Mouse (Mus musculus) embryonic facial prominence, embryonic 12.5 days (tissue): Measurements from ENCODE around the gene Bsn. TPM values are rescaled to one million over a fixed set of nuclear protein-coding genes. Genes with fewer than 3 reads are reported as not detected.
A peak's percentile ranks its signal among the peaks of the same experiment; 100 is the strongest.

ENCODE experiments used
- ATAC-seq: fragments of 200-750 bp; cut with Nextera tagmentation; 2 replicates; pipeline ENCODE4 v1.8.0; 2017; ENCODE audit not compliant: insufficient number of reproducible peaks, insufficient read depth, low FRiP score, low TSS enrichment
- H3K27ac ChIP-seq: fragments of 300-500 bp; sonication (generic); 2 replicates; pipeline ENCODE4 v1.5.1; 2016; ENCODE audit warnings: mild to moderate bottlenecking
- H3K27me3 ChIP-seq: fragments of 300-500 bp; sonication (generic); 2 replicates; pipeline ENCODE4 v1.6.1; 2016; ENCODE audit warnings: mild to moderate bottlenecking, moderate library complexity
- H3K36me3 ChIP-seq: fragments of 300-500 bp; sonication (generic); 2 replicates; pipeline ENCODE4 v1.6.1; 2016; ENCODE audit warnings: mild to moderate bottlenecking
- H3K4me1 ChIP-seq: fragments of 300-500 bp; sonication (generic); 2 replicates; pipeline ENCODE4 v1.6.1; 2016
- H3K4me2 ChIP-seq: fragments of 300-500 bp; sonication (generic); replicated peaks from 2 replicates; pipeline ENCODE4 v1.6.1; 2016; ENCODE audit warnings: mild to moderate bottlenecking, moderate library complexity
- H3K4me3 ChIP-seq: fragments of 300-500 bp; sonication (generic); 2 replicates; pipeline ENCODE4 v1.5.1; 2016; ENCODE audit warnings: mild to moderate bottlenecking
- H3K9ac ChIP-seq: fragments of 300-500 bp; sonication (generic); 2 replicates; pipeline ENCODE4 v1.6.1; 2016; ENCODE audit warnings: mild to moderate bottlenecking, moderate library complexity
- H3K9me3 ChIP-seq: fragments of 300-500 bp; sonication (generic); 2 replicates; pipeline ENCODE4 v1.6.1; 2016; ENCODE audit warnings: mild to moderate bottlenecking, moderate library complexity
- WGBS: fragments of 180-500 bp; shearing (Covaris S2); methylation state at CpG from one replicate; pipeline ENCODE4 v1.1.7; 2016; 5-methylcytosine and 5-hydroxymethylcytosine counted together
- polyA plus RNA-seq: library from polyadenylated mRNA; unstranded; fragments of >200 nt; fragmentation: Nextera tagmentation; extraction: Ambion mirVana; gene quantifications from 2 replicates; pipeline ENCODE4 v1.2.1, GENCODE M21; 2016

Bsn gene
- polyA plus RNA-seq, 1 experiment from 2014 or later, result 1.1 TPM

DNA sequence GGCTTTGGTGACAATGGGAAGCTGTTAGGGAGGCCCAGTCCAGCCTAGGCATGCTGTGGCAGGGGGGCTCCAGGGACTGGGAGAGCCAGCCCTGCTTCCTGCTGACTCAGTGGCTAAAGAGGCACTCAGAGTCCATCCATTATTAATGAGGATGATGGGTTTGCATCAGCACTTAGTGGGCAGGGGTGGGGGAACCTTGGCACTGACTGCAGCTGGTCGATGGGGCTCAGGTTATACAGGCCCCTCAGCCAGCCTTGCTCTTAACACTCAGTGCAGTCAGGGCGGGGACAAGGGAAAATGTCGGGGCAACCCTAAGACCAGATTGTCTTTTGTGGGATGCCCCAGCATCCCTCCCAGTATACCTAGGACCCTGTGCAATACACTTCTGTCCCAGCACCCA, 128.0 kb downstream of the Bsn start:
- H3K4me1 ChIP-seq, result no peaks in the 10 kb centered on the region
- ATAC-seq, result peak; percentile 41; the same call in 1 of the 2 replicates
- no peak overlapping the region for H3K4me3 ChIP-seq
- no peak overlapping the region for H3K4me2 ChIP-seq
- no peaks in the 10 kb centered on the region for H3K9me3 ChIP-seq
- 91% methylated on average over 3 of the region's 3 CpGs for WGBS
- H3K36me3 ChIP-seq, result peaks cover 80% of the 10 kb centered on the region
- H3K27me3 ChIP-seq, result no peaks in the 10 kb centered on the region
- no peak overlapping the region for H3K9ac ChIP-seq
- no peak overlapping the region for H3K27ac ChIP-seq

DNA sequence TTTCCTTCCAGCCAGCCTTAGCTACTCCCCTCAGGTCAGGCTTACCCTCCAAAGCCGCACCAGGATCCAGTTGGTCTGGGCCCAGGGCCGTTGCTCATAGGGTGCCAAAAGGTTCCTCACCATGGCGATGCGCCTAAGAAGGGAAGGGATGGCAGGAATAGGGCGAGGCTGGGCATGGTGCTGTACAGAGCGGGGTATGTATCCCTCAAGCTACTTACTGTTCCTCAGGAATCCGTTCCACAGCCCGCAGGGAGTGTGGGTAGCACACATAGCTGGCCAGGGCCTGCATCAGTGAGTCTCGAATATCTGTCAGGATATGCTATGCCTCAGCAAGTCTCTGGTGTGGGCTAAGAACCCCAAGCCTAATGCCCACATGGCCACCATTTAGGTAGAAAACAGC, 131.9 kb downstream of the Bsn start:
- Histone ChIP-seq H3K4me2 (no peak overlapping the region), H3K27me3 (no peaks in the 10 kb centered on the region), H3K4me1 (peaks cover 3% of the 10 kb centered on the region; the same call in 1 of the 2 replicates), H3K4me3 (no peak overlapping the region), H3K9me3 (no peaks in the 10 kb centered on the region), H3K27ac (no peak overlapping the region), H3K36me3 (peaks cover 85% of the 10 kb centered on the region), H3K9ac (no peak overlapping the region; the same call in 1 of the 2 replicates)
- ATAC-seq, result no peak
- 91% methylated on average over 9 of the region's 9 CpGs for WGBS

DNA sequence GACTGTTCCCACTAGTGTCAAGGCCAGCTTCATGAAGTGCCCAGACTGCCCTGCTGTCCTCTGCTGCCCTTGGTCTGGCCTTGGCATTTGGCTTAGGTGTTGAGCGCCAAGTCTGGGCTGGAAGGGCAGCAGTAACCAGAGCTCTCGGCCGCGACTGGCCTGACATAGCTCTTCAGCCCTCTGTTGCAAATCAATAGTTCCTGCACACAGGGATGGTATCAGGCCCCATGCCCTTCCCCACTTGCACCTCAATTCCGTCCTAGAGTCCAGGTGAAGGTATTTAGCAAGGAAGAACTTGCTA, 133.0 kb downstream of the Bsn start:
- Histone ChIP-seq H3K4me3 (no peak overlapping the region), H3K27me3 (no peaks in the 10 kb centered on the region), H3K4me2 (no peak overlapping the region), H3K9me3 (no peaks in the 10 kb centered on the region), H3K36me3 (peaks cover 77% of the 10 kb centered on the region), H3K4me1 (peaks cover 9% of the 10 kb centered on the region), H3K27ac (no peak overlapping the region), H3K9ac (no peak overlapping the region)
- no peak for ATAC-seq
- WGBS, result 91% methylated on average over 5 of the region's 5 CpGs

DNA sequence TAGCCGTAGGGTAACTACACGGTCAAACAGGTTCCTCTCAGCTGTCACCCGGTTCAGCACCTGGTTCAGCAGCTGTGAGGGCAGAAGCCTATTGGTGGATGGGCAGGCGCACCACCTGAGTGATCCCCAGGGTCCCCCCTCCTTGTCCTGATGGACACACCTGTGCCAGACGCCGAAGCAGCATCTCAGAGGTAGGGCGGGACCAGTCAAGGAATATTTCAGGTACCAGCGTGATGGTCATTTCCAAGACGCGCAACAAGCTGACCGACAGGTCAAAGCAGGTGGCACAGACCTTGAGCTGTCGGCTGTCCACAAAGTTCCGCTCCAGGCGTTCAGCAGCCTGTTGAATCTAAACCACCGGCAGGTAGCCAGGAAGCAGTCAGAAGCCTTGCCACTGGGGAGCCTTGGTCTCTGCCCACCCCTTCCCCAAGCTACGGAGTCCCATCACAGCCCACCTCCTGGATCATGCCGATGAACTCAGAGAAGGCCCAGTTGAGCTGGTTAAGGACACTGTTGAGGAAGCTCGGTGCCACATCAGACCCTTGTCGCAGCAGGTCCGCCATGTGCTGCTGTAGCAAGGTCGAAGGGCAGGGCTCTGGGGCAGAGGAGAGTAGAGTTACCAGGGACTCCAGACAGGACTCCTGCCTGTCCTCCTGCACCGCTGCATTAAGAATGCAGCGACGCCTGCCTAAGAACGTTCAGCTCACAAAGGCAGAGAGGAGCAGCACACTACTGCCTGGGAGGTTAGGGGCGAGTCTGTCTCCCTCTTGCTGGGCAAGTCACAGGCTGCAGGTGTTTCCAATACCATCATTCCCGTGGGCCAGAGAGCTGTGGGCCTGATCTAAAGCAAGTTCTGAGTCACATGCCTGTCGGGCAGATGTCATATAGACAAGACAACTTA, 133.6 kb downstream of the Bsn start:
- Histone ChIP-seq H3K27me3 (no peaks in the 10 kb centered on the region), H3K9me3 (no peaks in the 10 kb centered on the region), H3K4me3 (no peak overlapping the region), H3K27ac (no peak overlapping the region), H3K4me1 (peaks cover 9% of the 10 kb centered on the region), H3K4me2 (no peak overlapping the region), H3K9ac (no peak overlapping the region), H3K36me3 (peaks cover 77% of the 10 kb centered on the region)
- WGBS, result 74% methylated on average over 28 of the region's 28 CpGs
- no peak for ATAC-seq

- Histone ChIP-seq H3K36me3 (peaks cover 81% of the 10 kb centered on the region), H3K4me2 (no peak overlapping the region)
- WGBS, result 82% methylated on average over 6 of the region's 6 CpGs
Measured at GRCm38 (mm10) chr9:108055661-108056237, 134.4 kb downstream of the Bsn start.

DNA sequence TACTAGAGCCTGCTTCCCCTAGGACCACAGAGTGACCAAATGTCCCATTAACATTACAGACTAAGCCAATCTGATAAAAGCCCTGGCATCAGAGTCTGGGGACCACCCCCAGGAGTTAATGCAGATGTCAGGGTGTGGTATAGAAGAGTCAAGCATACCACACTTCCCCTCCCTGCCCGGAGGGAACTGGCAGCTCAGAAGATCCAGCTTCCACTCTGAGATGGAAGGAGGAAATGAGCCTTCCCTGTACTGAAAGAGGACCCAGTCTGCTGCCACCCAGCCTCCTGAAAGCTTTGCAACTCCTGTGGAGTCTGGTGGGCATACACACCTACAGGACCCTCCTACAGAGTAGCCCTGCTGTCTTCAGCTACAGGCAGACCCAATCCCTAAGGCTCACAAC, 135.1 kb downstream of the Bsn start:
- Histone ChIP-seq H3K9ac (no peak overlapping the region), H3K36me3 (peaks cover 80% of the 10 kb centered on the region), H3K9me3 (no peaks in the 10 kb centered on the region), H3K4me3 (no peak overlapping the region), H3K4me2 (no peak overlapping the region), H3K27me3 (no peaks in the 10 kb centered on the region), H3K4me1 (peaks cover 14% of the 10 kb centered on the region), H3K27ac (no peak overlapping the region)
- 83% methylated on average over 1 of the region's 1 CpGs for WGBS
- no peak for ATAC-seq

More at GRCm38 (mm10) chr9:108055661-108056237, 134.4 kb downstream of the Bsn start:
- ATAC-seq, result no peak
- H3K4me3 ChIP-seq, result no peak overlapping the region
- H3K9me3 ChIP-seq, result no peaks in the 10 kb centered on the region
- H3K9ac ChIP-seq, result no peak overlapping the region
- peaks cover 9% of the 10 kb centered on the region for H3K4me1 ChIP-seq
- H3K27ac ChIP-seq, result no peak overlapping the region
- no peaks in the 10 kb centered on the region for H3K27me3 ChIP-seq

DNA sequence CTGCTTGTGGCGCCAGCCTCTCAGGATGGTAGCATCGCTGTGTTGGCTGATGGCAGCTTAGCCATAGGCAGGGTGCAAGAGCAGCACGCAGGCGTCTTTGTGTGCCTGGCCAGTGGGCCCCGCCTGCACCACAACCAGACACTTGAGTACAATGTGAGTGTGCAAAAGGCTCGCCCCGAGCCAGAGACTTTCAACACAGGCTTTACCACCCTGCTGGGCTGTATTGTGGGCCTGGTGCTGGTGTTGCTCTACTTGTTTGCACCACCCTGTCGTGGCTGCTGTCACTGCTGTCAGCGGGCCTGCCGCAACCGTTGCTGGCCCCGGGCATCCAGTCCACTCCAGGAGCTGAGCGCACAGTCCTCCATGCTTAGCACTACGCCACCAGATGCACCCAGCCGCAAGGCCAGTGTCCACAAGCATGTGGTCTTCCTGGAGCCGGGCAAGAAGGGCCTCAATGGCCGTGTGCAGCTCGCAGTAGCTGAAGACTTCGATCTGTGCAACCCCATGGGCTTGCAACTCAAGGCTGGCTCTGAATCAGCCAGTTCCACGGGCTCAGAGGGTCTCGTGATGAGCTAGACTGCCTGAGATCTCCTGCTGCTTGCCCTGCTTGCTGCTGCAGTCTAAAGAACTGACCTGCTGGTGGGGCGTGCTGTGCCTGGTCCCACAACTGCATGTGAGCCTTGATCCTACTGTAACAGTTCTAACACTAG, 135.7 kb downstream of the Bsn start:
- 89% methylated on average over 22 of the region's 22 CpGs for WGBS
- no peak overlapping the region; the same call in 1 of the 2 replicates for H3K9ac ChIP-seq

GRCm38 (mm10) chr9:108053665-108054225, 136.4 kb downstream of the Bsn start:
- WGBS, result 93% methylated on average over 15 of the region's 15 CpGs
- no peak overlapping the region for H3K9ac ChIP-seq
- peak overlapping the region; percentile 36 for H3K4me2 ChIP-seq
- no peaks in the 10 kb centered on the region for H3K9me3 ChIP-seq
- peaks cover 69% of the 10 kb centered on the region for H3K36me3 ChIP-seq
- no peak overlapping the region for H3K27ac ChIP-seq
- no peaks in the 10 kb centered on the region for H3K27me3 ChIP-seq
- H3K4me3 ChIP-seq, result 0 out of 2 replicates have a peak overlapping the region, but pooled peaks have one; percentile 7
- peaks cover 21% of the 10 kb centered on the region for H3K4me1 ChIP-seq
- no peak for ATAC-seq

More for the DNA sequence above, 135.7 kb downstream of the Bsn start:
- no peak overlapping the region for H3K27ac ChIP-seq
- H3K9me3 ChIP-seq, result no peaks in the 10 kb centered on the region
- no peaks in the 10 kb centered on the region for H3K27me3 ChIP-seq
- no peak for ATAC-seq
- H3K4me3 ChIP-seq, result no peak overlapping the region
- H3K4me1 ChIP-seq, result peaks cover 20% of the 10 kb centered on the region
- H3K36me3 ChIP-seq, result peaks cover 77% of the 10 kb centered on the region
- H3K4me2 ChIP-seq, result no peak overlapping the region

DNA sequence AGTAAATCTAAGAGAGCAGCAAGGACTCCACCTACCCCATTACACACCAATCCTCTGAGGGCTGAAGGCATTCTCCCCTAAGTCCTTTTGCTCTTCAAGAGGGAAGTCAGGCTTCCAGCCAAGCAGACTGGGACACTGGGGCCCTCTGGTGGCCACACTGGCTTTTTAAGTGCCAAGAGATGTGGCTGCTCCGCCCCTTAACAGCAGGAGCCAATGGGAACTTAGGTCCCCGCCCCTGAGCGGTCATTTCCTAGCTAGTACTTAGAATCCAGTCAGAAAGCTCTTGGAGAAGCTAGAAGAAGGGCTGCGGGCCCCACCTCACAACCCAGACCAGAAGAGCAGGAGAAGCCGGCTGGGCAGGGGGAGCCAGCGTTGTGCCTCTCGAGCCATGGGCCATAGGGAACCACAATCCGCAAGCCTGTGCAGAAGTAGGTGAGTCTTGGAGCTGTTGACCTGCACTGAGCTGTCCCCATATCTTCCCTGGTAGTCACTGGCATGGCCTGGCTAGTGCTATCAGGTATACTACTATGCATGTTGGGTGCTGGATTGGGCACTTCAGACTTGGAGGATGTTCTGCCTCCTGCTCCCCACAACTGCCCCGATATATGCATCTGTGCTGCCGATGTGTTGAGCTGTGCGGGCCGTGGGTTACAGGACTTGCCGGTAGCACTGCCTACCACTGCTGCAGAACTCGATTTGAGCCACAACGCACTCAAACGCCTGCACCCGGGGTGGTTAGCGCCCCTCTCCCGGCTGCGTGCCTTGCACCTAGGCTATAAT, 137.1 kb downstream of the Bsn start, which contains the start of gene Amigo3:
Gene Amigo3 (plus strand): TSS at position 275 of the 780 bp plus-strand sequence.
- 55% methylated on average over 20 of the region's 20 CpGs for WGBS
- Histone ChIP-seq H3K27me3 (no peaks in the 10 kb centered on the region), H3K4me3 (0 out of 2 replicates have a peak within 1 kb of the TSS, but pooled peaks have one; percentile 7), H3K9me3 (no peaks in the 10 kb centered on the region), H3K4me1 (peaks cover 26% of the 10 kb centered on the region), H3K36me3 (peaks cover 63% of the 10 kb centered on the region), H3K4me2 (peak within 1 kb of the TSS; percentile 36), H3K9ac (0 out of 2 replicates have a peak within 1 kb of the TSS, but pooled peaks have one; percentile 2), H3K27ac (peak within 1 kb of the TSS; percentile 70)
- ATAC-seq, result peak; percentile 52

DNA sequence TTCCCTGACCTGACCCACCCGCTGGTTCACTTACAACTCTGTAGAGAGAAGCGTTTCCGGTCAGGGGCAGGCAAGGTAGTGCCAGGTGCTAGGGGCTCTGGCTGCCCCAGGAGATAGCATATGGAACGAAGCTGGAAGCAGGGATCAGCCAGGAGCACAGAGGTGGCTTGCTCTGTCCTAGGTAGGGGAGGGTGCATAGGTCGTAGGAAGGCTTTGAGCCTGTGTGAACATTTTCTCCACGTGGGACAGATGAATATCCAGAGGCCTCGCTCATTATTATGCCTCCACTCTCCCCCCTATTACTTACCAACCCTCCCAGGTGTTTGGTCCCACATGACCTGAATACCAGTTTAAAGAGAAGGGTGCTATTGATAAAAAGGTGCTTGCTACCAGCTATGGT, 137.8 kb downstream of the Bsn start:
- Histone ChIP-seq H3K36me3 (peaks cover 59% of the 10 kb centered on the region), H3K9ac (no peak overlapping the region), H3K4me3 (no peak overlapping the region), H3K4me2 (no peak overlapping the region), H3K4me1 (peaks cover 30% of the 10 kb centered on the region), H3K27ac (no peak overlapping the region), H3K27me3 (no peaks in the 10 kb centered on the region), H3K9me3 (no peaks in the 10 kb centered on the region)
- 71% methylated on average over 7 of the region's 7 CpGs for WGBS
- no peak for ATAC-seq

GRCm38 (mm10) chr9:108051931-108052220, 138.3 kb downstream of the Bsn start:
- H3K4me3 ChIP-seq, result no peak overlapping the region

More at GRCm38 (mm10) chr9:108051931-108052220, 138.3 kb downstream of the Bsn start:
- no peak for ATAC-seq
- 84% methylated on average over 4 of the region's 4 CpGs for WGBS
- no peak overlapping the region for H3K27ac ChIP-seq
- no peak overlapping the region for H3K4me2 ChIP-seq
- peaks cover 59% of the 10 kb centered on the region for H3K36me3 ChIP-seq
- H3K9ac ChIP-seq, result no peak overlapping the region
- H3K9me3 ChIP-seq, result no peaks in the 10 kb centered on the region
- peaks cover 30% of the 10 kb centered on the region for H3K4me1 ChIP-seq
- no peaks in the 10 kb centered on the region for H3K27me3 ChIP-seq
